Mouse (Mus musculus) spleen, adult 2 months (tissue): ENCODE data around the gene Pappa.

Experiments
- CTCF ChIP-seq: fragments of 200-500 bp; IDR thresholded peaks from 2 replicates; pipeline ENCODE4 v1.5.1; 2011; ENCODE audit warnings: mild to moderate bottlenecking, inconsistent platforms; ENCODE audit not compliant: insufficient read depth, insufficient read length, insufficient replicate concordance; ENCODE audit errors: extremely low read depth
- POLR2A ChIP-seq: fragments of 200-500 bp; IDR thresholded peaks from 2 replicates; pipeline ENCODE4 v1.6.1; 2011; ENCODE audit warnings: low read depth, low read length, inconsistent platforms

DNA sequence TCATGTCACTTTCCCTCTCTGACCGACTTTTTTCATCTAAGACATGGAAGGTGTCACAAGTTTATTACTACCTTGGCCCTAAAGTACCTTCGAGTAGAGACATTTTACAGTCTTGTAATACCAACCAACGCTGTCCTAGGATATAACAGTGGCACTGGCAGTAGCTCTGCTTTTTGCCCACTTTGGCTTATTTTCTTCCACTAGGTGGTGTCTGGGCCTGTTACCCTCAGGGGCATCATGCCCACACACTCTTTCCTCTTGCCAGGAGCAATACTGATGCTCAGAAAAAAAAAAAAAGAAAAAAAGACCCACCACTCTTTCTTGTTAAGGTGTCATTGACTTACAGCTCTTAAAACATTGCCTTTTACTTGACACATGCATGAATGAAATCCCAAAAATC lies 8.7 kb downstream of the Pappa start:
- TF ChIP-seq POLR2A = no peak
- TF ChIP-seq CTCF = no peak
